Mouse (Mus musculus) common myeloid progenitor, adult 5-6 weeks (primary cell): ENCODE results near the gene Ctbp2. TPM values are rescaled to one million over a fixed set of nuclear protein-coding genes. Genes with fewer than 3 reads are reported as not detected.
A peak's percentile ranks its signal among the peaks of the same experiment; 100 is the strongest.

Experiments used
- ATAC-seq: replicated peaks from 2 replicates; pipeline ENCODE4 v1.8.0; 2016; ENCODE audit warnings: low read depth, mild to moderate bottlenecking, moderate TSS enrichment, inconsistent platforms; ENCODE audit not compliant: poor library complexity, severe bottlenecking
- total RNA-seq: library from RNA; stranded (forward); fragments of 200-1000, 187-1606 nt; gene quantifications from 2 replicates; pipeline ENCODE4 v1.2.3, GENCODE M21; 2017

Gene Ctbp2
- total RNA-seq, 1 experiment from 2014 or later = 43.4 TPM

GRCm38 (mm10) chr7:133093731-133094130, 30.4 kb downstream of the Ctbp2 start:
- no peak for ATAC-seq

- ATAC-seq = no peak
Observed at GRCm38 (mm10) chr7:133090641-133091040, 33.5 kb downstream of the Ctbp2 start.

GRCm38 (mm10) chr7:133089621-133090260, 34.4 kb downstream of the Ctbp2 start:
- no peak for ATAC-seq

DNA sequence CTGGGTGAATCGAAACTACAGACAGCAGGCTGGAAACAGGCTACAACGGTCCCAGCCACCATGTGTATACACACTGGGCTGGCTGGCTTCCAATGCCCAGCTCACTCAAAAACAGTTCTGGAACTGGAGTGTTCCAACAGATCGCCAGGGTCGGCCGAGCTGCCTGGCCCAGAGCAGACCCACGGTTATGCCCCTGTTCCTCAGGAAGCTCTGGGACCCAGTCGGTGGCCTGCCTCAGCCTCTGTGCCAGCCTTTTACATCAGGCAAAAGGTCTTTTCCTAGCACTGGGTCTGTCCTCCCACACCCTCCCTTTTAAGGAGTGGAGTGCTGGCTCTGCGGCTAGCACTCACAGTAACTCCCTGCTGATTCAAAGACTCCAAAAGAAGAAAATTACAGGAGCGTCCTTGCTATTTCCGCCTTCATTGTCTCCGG, 35.3 kb downstream of the Ctbp2 start:
- no peak for ATAC-seq

GRCm38 (mm10) chr7:133088411-133088810, 35.7 kb downstream of the Ctbp2 start:
- ATAC-seq = no peak

GRCm38 (mm10) chr7:133085408-133085807, 38.7 kb downstream of the Ctbp2 start:
- no peak for ATAC-seq

DNA sequence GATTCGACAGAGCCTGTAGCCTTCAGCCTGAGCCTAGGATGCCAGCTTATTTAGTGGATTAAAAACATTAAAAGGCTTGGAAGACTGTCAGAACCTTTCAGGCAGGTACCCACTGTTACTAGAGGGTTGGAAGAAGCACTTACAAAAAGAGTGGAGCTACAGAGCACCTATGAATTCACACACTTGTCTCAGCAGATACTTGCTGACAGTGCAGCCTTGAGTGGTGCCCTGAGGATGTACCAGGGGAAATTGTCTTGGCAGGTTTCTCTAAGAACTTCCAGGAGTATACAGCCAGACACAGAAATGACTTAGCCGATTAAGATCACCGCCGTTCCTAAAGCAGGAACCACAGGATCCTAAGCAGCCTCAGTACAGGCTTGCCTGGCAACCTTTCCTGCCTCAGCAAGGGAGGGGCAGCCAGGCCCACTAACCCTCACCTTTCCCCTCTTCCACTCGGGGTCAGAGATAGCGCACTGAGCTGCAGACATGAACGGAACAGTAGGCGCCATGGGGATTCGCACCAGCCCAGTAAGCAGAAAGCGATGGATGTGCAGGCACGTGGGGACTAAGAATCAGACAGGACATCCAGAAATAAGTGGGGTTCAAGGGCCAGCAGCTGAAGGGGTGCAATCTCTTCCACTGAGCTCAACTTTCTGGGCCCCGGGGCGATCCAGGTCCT, 40.1 kb downstream of the Ctbp2 start:
- no peak for ATAC-seq

DNA sequence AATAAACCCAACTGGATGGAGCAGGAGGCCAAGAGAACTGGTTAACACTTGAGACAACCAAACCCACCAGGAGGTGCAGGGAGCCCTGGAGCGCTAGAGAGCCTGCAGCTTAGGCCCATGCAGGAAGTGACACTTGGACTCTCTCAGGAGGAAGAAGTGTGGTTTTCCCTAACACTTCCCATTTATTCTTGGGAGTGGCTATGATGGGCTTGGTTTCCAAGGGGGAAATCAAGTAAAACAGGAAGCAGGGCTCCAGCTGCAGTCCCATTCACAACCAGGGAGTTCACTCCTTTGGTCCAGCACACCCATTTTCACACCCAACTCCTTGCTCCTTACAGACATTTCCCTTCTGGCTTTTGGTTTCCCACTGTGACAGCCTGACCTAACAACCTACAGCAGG, 45.2 kb downstream of the Ctbp2 start:
- ATAC-seq = 0 out of 2 replicates have a peak, but pooled peaks have one; percentile 22

GRCm38 (mm10) chr7:133074462-133075133, 49.6 kb downstream of the Ctbp2 start:
- ATAC-seq = no peak

DNA sequence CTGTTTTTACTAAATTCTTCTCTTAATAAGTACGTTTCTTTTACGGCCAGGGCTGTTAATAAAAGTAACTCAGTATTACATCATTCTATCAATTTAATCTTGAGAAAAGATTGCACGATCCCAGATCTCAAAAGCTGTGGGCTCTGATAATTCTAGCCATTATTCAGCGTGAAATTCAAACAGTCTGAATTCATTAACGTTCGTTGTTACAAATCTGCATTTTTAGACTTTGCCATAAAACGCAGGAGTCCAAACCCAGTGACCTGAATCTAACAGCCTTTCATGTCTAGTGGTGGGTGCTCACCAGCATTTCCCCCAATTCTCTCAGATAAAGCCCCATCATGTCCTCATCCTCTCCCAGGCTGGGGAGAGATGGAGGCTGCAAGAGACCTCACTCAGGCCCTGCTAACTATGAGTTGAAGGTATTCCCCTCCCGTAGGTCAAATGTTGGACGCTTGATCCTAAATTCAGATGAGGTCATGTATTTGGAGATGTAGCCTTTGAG, 51.0 kb downstream of the Ctbp2 start:
- no peak for ATAC-seq

DNA sequence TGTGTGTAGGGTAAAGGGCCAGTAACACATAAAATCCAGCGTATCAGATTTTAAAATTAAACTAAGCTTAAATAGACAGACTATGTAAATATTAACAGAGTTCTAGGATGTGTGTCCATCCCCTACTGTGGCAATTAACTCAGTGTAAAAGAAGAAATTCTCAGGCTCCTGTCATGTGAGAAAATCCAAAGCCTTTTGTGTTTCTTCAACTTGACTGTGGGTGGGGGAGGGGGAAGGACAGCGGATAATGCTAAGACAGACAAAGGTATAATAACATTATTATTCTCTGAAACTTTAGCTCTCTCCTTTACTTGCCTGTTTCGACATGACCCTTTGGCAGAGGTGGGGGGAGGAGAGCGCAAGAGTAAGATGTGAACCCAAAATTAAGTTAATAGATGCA, 51.6 kb downstream of the Ctbp2 start:
- ATAC-seq = no peak

DNA sequence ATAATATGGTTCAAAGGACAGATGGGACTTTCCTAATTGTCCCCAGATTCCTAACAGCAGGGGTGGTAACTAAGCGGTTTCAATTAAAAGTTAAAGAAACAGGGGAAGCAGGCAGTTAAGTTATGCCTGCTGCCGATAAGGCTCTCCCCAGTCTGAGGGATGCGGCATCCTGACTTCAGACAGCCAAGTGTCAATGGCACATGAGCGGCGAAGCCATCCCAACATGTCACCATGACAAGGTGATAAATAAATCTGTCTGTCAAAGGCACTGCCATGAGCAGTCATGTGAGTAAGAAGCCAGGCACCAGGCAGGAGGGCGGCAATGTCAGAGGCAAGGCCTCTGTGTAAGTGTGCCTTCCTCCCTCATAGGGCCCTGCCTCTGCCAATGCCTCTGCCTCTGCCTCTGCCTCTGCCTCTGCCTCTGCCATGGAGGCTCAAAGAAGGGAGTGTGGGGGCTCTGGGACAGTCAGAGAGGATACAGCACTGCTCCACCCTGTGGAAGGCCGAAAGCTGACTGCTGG, 56.8 kb downstream of the Ctbp2 start:
- ATAC-seq = no peak

- no peak for ATAC-seq
Observed at GRCm38 (mm10) chr7:133066776-133067175, 57.4 kb downstream of the Ctbp2 start.

DNA sequence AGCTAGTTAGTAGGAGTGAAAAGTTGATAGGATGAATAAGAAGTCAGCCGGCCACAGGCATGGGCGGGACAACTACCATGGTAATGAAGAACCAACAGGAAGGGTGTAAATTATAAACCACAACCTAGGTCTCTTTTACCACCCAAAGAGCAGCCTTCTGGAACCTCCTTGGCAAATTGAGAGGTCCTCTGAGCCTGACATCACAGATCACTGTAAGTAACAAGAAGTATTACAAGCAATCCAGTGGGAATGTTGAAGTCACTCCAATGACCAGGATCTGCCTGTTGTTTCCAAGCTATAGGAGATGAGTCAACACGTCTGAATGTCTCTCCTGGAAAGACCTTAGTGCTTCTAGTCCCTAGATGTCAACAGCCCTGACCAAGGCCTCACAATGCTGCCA, 62.1 kb downstream of the Ctbp2 start:
- ATAC-seq = 0 out of 2 replicates have a peak, but pooled peaks have one; percentile 36

DNA sequence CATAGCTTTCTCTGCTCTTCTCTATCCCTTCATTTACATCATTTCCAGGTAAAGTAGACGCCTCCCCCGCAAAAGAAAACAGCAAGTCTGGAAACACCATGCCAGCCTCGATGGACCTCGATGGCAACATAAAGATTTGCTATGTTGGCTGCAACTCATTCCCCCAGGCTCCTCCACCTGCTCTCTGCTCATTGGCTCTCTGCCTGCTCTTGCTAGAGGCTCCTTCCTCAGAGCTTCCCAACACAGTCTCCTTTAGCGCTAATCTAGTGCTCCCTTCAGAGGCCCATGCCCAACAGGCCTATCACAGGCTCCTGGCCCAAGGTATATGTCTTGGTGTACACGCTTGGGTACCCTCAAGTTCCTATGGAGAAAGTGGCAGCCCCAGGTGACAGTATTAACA, 64.0 kb downstream of the Ctbp2 start:
- no peak for ATAC-seq

- ATAC-seq = no peak
Observed at GRCm38 (mm10) chr7:133059517-133060104, 64.5 kb downstream of the Ctbp2 start.

GRCm38 (mm10) chr7:133059150-133059509, 65.0 kb downstream of the Ctbp2 start:
- ATAC-seq = no peak

GRCm38 (mm10) chr7:133058496-133059149, 65.5 kb downstream of the Ctbp2 start:
- no peak for ATAC-seq

- no peak for ATAC-seq
Observed at GRCm38 (mm10) chr7:133056924-133057323, 67.2 kb downstream of the Ctbp2 start.

DNA sequence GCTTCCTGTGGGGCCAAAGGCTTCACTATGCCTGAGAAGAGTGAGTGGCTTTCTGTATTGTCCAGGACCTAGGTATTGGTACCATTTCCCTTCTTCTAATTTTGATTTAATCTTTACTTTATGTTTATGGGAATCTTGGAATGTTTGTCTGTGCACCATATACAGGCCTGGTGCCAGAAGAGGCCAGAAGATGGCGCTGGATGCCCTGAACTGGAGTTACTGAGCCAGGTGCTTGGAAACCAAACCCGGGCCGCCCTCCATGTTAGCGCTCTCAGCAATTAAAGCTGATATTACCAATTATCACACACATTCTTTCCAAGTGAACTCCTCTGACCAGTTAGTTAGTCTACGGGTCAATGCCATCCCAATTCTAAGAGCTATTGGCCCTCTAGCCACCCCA, 69.7 kb downstream of the Ctbp2 start:
- ATAC-seq = no peak
